Mouse (Mus musculus): ENCODE results near the gene Rpf1. TPM values are rescaled to one million over a fixed set of nuclear protein-coding genes. Genes with fewer than 3 reads are reported as not detected.

Rpf1 gene
- polyA plus RNA-seq (2012; rRNA removed) = 19.6 and 20.6 TPM in 2 replicates

DNA sequence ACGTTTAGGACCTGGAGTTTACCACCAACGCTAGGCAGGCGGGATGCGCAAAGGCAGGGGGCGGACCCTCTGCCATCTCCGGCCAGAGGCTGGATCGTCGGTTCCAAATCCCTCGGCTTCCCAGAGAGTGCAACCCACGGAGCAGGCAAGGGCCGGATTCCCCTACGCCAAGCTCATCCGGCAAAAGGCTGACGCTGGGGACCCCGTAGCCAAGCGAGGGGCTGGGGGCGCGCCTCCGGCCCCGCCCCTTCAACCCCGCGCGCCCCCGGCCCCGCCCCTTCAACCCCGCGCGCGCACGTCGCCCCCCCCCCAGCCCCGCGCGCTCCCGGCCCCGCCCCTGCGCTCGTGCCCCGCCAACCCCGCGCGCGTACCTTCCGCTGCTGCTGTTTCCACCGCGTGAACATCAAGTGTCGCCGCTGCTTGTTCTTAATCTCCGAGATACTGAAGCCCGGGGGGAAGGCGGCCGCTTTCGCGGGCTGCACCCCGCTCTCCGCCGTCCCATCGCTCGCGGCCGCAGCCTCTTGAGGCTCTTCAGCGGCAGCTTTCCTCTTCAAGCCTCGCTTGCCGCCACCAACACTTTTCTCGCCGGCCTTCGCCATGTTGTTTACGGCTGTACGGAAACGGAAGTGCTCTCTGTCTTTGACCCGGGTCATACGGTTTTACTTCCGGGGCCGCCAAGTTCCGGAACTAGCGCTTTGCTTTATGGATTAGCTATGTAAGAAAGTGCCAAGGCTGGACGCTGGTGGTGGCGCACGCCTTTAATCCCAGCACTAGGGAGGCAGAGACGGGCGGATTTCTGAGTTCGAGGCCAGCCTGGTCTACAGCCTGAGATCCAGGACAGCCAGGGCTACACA lies at the start of gene Rpf1:
TSS of gene Rpf1 (minus strand) at position 632 of the 854 bp plus-strand sequence.
- TF ChIP-seq CTCF (IDR thresholded peaks at IDR 0.05; ENCODE audit: borderline replicate concordance, insufficient read depth, low read depth, low read length) (no peak), POLR2A (IDR thresholded peaks at IDR 0.05; ENCODE audit: borderline replicate concordance, insufficient read depth, low read length) (peak; percentile 44; the same call in 1 of the 2 replicates)
- DNase-seq = peak; percentile 91 to 92
- under 1% methylated on average over 80 of the region's 82 CpGs for WGBS

DNA sequence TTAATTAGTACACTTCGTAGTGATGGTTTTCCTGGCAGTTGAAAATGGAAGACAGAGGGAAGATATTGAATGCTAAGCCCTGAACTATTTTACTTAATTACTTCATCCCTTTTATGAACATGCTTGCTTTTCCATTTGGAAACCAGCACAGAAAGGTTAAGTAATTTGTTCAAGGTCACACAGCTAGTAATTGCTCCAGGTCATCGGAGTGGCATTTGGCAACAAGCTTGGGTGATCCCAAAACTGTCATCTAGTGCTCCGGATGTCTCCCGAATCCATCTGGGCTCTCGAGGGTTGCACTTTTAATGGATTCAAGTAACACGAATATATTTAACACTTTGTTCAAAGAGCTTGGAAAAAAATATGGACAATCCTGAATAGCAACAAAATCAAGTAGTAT lies 49.7 kb upstream of the Rpf1 start:
- Histone ChIP-seq H3K27ac (ENCODE audit: insufficient read depth, low read length) (no peak overlapping the region), H3K27me3 (ENCODE audit: control insufficient read depth, insufficient read depth, low read length) (no peaks in the 10 kb centered on the region), H3K4me1 (ENCODE audit: control insufficient read depth, insufficient read depth, low read length) (no peaks in the 10 kb centered on the region), H3K4me3 (replicated peaks; ENCODE audit: insufficient read depth, low read depth, low read length) (no peak overlapping the region)
- TF ChIP-seq POLR2A (IDR thresholded peaks at IDR 0.05; ENCODE audit: borderline replicate concordance, insufficient read depth, low read length) (no peak), CTCF (IDR thresholded peaks at IDR 0.05; ENCODE audit: borderline replicate concordance, insufficient read depth, low read depth, low read length) (no peak)
- DNase-seq = no peak
- WGBS = 57% methylated on average over 6 of the region's 6 CpGs

More for the DNA sequence above, at the start of gene Rpf1:
- Histone ChIP-seq H3K4me1 (ENCODE audit: control insufficient read depth, insufficient read depth, low read length) (no peaks in the 10 kb centered on the region), H3K4me3 (replicated peaks; ENCODE audit: insufficient read depth, low read depth, low read length) (peak within 1 kb of the TSS; percentile 91), H3K27ac (ENCODE audit: insufficient read depth, low read length) (peak within 1 kb of the TSS; percentile 94), H3K27me3 (ENCODE audit: control insufficient read depth, insufficient read depth, low read length) (no peaks in the 10 kb centered on the region)

DNA sequence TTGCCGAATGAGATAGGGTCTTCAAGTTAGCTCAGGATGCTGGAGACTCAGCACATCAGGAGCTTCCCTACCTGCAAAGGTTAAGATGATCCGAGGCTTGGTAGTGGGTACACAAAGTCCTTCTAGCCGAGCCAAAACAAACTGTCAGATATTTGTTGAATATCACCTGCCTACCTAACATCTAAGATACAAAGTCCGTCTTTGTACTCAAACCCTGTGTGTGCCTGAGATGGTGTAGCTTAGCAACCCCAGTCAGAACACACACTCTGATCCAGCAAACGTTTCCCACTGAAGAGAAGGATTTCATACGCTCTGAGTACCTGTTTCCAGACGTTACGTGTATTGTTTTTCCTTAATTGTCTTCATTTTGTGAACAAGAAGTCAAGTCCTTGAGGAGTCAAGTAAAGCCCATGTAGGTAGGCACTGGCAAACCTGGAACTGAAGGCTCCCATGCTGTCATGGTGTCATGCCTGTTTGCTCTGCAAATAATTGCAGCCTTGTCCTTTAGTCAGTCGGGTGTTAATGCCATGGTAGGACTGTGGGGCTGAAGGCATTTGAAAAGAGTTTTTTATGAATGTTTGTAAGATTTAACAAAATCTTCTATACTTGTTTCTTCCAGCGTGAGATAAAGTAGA lies 49.0 kb upstream of the Rpf1 start, which contains the start of gene Uox:
TSS of gene Uox (plus strand) at position 279 of the 635 bp plus-strand sequence.
- no peak for DNase-seq
- no peak within 1 kb of the TSS for H3K27ac ChIP-seq (ENCODE audit: insufficient read depth, low read length)
- H3K27me3 ChIP-seq (ENCODE audit: control insufficient read depth, insufficient read depth, low read length) = no peaks in the 10 kb centered on the region
- no peaks in the 10 kb centered on the region for H3K4me1 ChIP-seq (ENCODE audit: control insufficient read depth, insufficient read depth, low read length)
- no peak within 1 kb of the TSS for H3K4me3 ChIP-seq (replicated peaks; ENCODE audit: insufficient read depth, low read depth, low read length)
- WGBS = 79% methylated on average over 10 of the region's 10 CpGs
- TF ChIP-seq CTCF (IDR thresholded peaks at IDR 0.05; ENCODE audit: borderline replicate concordance, insufficient read depth, low read depth, low read length) = no peak

DNA sequence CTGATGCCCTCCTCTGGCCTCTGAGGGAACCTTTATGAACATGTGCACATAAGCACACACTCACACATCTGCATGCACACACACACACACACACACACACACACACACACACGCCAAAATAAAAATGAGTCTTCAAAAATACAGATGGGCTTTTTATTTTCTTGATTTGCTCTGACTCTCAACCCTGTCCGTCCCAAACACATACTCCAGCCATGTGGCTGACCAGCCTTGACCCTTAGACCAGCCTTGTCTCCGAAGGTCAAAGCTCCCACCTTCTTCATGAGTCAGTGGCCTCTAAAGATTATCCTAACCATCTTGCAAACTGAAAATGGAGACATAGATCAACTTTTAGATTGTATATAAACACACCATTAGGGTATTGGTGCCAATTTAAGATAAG lies 48.4 kb upstream of the Rpf1 start:
- TF ChIP-seq CTCF (IDR thresholded peaks at IDR 0.05; ENCODE audit: borderline replicate concordance, insufficient read depth, low read depth, low read length) (no peak), POLR2A (IDR thresholded peaks at IDR 0.05; ENCODE audit: borderline replicate concordance, insufficient read depth, low read length) (no peak)
- DNase-seq = no peak
- Histone ChIP-seq H3K4me1 (ENCODE audit: control insufficient read depth, insufficient read depth, low read length) (no peaks in the 10 kb centered on the region), H3K27ac (ENCODE audit: insufficient read depth, low read length) (no peak overlapping the region), H3K4me3 (replicated peaks; ENCODE audit: insufficient read depth, low read depth, low read length) (no peak overlapping the region), H3K27me3 (ENCODE audit: control insufficient read depth, insufficient read depth, low read length) (no peaks in the 10 kb centered on the region)
- 92% methylated on average over 3 of the region's 3 CpGs for WGBS

DNA sequence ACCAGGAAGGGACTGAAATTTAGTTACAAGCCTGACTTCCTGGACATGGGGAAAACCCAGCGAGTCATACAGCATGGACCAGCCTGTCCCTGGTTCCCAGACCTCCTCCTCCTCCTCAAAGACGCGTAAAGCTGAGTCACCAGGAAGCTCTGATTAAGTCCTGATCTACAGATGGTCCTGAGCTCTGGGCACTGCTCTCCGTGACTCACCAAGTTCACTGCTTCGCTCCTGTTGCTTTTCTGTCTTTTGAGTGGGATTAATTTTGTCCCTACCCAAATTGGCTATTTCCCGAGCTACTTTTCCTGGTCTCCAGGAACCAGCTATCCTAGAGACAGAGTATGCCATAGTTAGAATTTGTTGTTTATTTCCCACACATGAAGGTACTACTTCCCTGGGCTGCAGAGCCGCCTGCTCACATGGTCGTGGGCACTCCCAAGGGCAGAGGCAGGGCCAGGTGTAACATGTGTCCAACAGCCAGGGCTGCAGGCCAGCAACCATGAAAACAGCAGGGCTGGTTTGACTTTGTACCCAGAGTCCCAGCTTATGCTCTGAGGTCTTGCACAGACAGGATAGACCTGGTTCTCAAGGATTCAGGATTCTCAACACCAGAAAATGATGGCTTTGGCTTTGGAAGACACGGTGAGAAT lies 46.8 kb upstream of the Rpf1 start:
- Histone ChIP-seq H3K27me3 (ENCODE audit: control insufficient read depth, insufficient read depth, low read length) (no peaks in the 10 kb centered on the region), H3K4me3 (replicated peaks; ENCODE audit: insufficient read depth, low read depth, low read length) (no peak overlapping the region), H3K4me1 (ENCODE audit: control insufficient read depth, insufficient read depth, low read length) (no peaks in the 10 kb centered on the region), H3K27ac (ENCODE audit: insufficient read depth, low read length) (no peak overlapping the region)
- TF ChIP-seq POLR2A (IDR thresholded peaks at IDR 0.05; ENCODE audit: borderline replicate concordance, insufficient read depth, low read length) (no peak), CTCF (IDR thresholded peaks at IDR 0.05; ENCODE audit: borderline replicate concordance, insufficient read depth, low read depth, low read length) (no peak)
- peak in 1 of 2 experiments; percentile 29 for DNase-seq
- WGBS = 62% methylated on average over 9 of the region's 9 CpGs

DNA sequence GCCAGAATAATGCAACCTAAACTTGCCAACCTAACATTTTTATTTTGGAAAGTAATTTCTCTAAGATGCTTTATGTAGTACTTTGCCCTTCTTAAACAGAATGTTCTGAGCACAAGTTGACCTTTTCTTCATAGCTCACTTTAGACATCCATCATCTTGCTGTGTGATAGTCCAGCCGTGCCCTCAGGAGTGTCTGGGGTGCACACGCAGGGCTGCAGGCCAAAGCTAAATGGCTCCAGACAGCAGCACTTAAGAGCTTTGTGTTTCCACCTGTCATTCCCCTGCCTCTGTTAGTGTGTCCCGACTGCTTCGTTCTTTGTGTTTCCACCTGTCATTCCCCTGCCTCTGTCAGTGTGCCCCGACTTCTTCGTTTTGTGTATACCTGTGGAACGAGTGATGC lies 46.1 kb upstream of the Rpf1 start:
- no peaks in the 10 kb centered on the region for H3K27me3 ChIP-seq (ENCODE audit: control insufficient read depth, insufficient read depth, low read length)
- H3K4me3 ChIP-seq (replicated peaks; ENCODE audit: insufficient read depth, low read depth, low read length) = no peak overlapping the region
- 71% methylated on average over 7 of the region's 7 CpGs for WGBS

DNA sequence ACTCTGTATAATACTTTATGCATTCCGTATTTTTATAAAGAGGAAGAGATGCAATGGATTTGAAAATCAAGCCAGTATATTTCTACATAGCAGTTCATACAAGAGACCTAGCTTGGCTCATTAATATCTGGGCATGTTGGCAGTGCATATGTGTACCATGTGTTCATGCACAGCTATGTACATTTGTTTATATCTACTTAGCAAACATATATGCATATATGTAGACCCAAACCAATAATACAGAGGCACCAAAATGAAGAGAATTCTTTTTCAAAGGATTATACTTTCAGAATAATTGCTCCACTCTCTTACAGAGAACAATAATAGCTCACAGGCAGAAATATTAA lies 43.8 kb upstream of the Rpf1 start:
- Histone ChIP-seq H3K4me1 (ENCODE audit: control insufficient read depth, insufficient read depth, low read length) (no peaks in the 10 kb centered on the region), H3K27me3 (ENCODE audit: control insufficient read depth, insufficient read depth, low read length) (no peaks in the 10 kb centered on the region), H3K4me3 (replicated peaks; ENCODE audit: insufficient read depth, low read depth, low read length) (no peak overlapping the region), H3K27ac (ENCODE audit: insufficient read depth, low read length) (no peak overlapping the region)
- no peak for TF ChIP-seq CTCF (IDR thresholded peaks at IDR 0.05; ENCODE audit: borderline replicate concordance, insufficient read depth, low read depth, low read length)
- no peak for TF ChIP-seq POLR2A (IDR thresholded peaks at IDR 0.05; ENCODE audit: borderline replicate concordance, insufficient read depth, low read length)
- DNase-seq = no peak
- WGBS = 98% methylated on average over 1 of the region's 1 CpGs

More for the DNA sequence above, 46.1 kb upstream of the Rpf1 start:
- H3K4me1 ChIP-seq (ENCODE audit: control insufficient read depth, insufficient read depth, low read length) = no peaks in the 10 kb centered on the region
- DNase-seq = no peak
- TF ChIP-seq POLR2A (IDR thresholded peaks at IDR 0.05; ENCODE audit: borderline replicate concordance, insufficient read depth, low read length) (no peak), CTCF (IDR thresholded peaks at IDR 0.05; ENCODE audit: borderline replicate concordance, insufficient read depth, low read depth, low read length) (no peak)
- H3K27ac ChIP-seq (ENCODE audit: insufficient read depth, low read length) = no peak overlapping the region

Data from cerebellum, adult 2 months (tissue).